Mouse (Mus musculus) hindbrain, embryonic 14.5 days (tissue): ENCODE measurements around the gene Rasgef1b. TPM values are rescaled to one million over a fixed set of nuclear protein-coding genes. Genes with fewer than 3 reads are reported as not detected.

ENCODE experiments used
- ATAC-seq: fragments of 200-750 bp; cut with Nextera tagmentation; 2 replicates; pipeline ENCODE4 v1.8.0; 2017; ENCODE audit warnings: moderate number of reproducible peaks, mild to moderate bottlenecking, moderate TSS enrichment, moderate library complexity; ENCODE audit not compliant: low FRiP score
- DNase-seq: peaks from one replicate; pipeline ENCODE4 v3.0.0-alpha.2; 2015; ENCODE audit warnings: low spot score
- H3K27ac ChIP-seq: fragments of 300-500 bp; sonication (generic); 2 replicates; pipeline ENCODE4 v1.5.1; 2014; ENCODE audit warnings: mild to moderate bottlenecking, moderate library complexity
- H3K27me3 ChIP-seq: fragments of 300-500 bp; sonication (generic); 2 replicates; pipeline ENCODE4 v1.6.1; 2014; ENCODE audit warnings: mild to moderate bottlenecking, low read length, mixed read lengths; ENCODE audit not compliant: control insufficient read depth, insufficient read depth
- H3K36me3 ChIP-seq: fragments of 300-500 bp; sonication (generic); replicated peaks from 2 replicates; pipeline ENCODE4 v1.6.1; 2014; ENCODE audit not compliant: control insufficient read depth, insufficient read depth
- H3K4me1 ChIP-seq: fragments of 300-500 bp; sonication (generic); replicated peaks from 2 replicates; pipeline ENCODE4 v1.6.1; 2014; ENCODE audit warnings: antibody characterized with exemption, low read length, mixed read lengths; ENCODE audit not compliant: control insufficient read depth, insufficient read depth
- H3K4me2 ChIP-seq: fragments of 300-500 bp; sonication (generic); replicated peaks from 2 replicates; pipeline ENCODE4 v1.6.1; 2014; ENCODE audit warnings: mild to moderate bottlenecking, moderate library complexity
- H3K4me3 ChIP-seq: fragments of 300-500 bp; sonication (generic); replicated peaks from 2 replicates; pipeline ENCODE4 v1.5.1; 2014; ENCODE audit warnings: mild to moderate bottlenecking, low read length
- H3K9ac ChIP-seq: fragments of 300-500 bp; sonication (generic); 2 replicates; pipeline ENCODE4 v1.6.1; 2014
- H3K9me3 ChIP-seq: fragments of 300-500 bp; sonication (generic); 2 replicates; pipeline ENCODE4 v1.6.1; 2016; ENCODE audit warnings: low read length; ENCODE audit not compliant: control insufficient read depth
- WGBS: fragments of 180-500 bp; shearing (Covaris S2); extraction: QIAGEN DNeasy Blood & Tissue Kit; methylation state at CpG from one replicate; pipeline ENCODE4 v1.1.7; 2014; 5-methylcytosine and 5-hydroxymethylcytosine counted together
- polyA plus RNA-seq: library from polyadenylated mRNA; unstranded; fragments of >200 nt; fragmentation: Nextera tagmentation; extraction: Ambion mirVana; gene quantifications from 2 replicates; pipeline ENCODE4 v1.2.1, GENCODE M21; 2014

The Rasgef1b gene
- polyA plus RNA-seq, 1 experiment from 2014 or later = 51.5 TPM

DNA sequence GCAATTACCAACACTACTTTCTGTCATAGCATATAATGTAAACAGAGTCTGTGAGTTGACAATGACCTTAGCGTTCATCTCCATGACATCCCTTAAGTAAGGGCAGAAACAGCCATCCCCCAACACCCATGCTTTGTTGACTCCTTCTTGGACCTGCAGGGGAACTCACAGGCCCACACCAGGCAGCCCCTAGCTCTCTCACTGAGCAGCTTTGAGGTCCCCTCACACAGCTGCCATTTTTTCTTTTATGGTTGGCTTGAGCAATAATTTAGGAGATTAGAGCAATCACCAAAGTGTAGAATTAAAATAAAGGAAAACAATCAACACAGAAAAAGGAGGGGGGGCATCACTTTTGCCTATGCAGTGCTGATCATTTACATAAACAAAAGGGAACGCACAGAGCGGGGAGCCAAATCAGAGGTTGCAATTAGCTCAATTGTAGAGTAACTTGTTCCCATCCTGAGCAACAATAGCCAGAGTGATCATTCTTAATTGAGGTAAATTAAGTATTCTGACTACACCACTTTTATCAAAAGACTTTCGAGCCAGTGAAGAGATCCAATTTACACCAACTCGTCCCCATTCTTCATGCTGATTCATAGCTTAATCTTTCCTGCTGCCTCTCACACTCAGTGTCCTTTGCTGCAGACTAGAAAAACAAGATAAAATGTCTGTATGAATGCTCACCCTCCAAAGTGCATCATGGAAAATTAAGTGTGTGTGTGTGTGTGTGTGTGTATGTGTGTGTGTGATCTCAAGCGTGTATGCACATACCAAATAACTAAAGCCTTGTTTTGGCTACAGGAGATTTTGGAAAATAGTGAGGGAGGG is 184.0 kb downstream of the Rasgef1b start:
- Histone ChIP-seq H3K27me3 (no peaks in the 10 kb centered on the region; the same call in 1 of the 2 replicates), H3K36me3 (no peaks in the 10 kb centered on the region), H3K27ac (no peak overlapping the region), H3K9me3 (no peaks in the 10 kb centered on the region), H3K4me1 (peaks cover 19% of the 10 kb centered on the region), H3K4me2 (no peak overlapping the region), H3K9ac (no peak overlapping the region), H3K4me3 (no peak overlapping the region)
- 52% methylated on average over 6 of the region's 6 CpGs for WGBS
- DNase-seq (no peak), ATAC-seq (no peak)

GRCm38 (mm10) chr5:99541999-99542765 is 186.7 kb downstream of the Rasgef1b start:
- 76% methylated on average over 2 of the region's 2 CpGs for WGBS
- no peak for ATAC-seq

DNA sequence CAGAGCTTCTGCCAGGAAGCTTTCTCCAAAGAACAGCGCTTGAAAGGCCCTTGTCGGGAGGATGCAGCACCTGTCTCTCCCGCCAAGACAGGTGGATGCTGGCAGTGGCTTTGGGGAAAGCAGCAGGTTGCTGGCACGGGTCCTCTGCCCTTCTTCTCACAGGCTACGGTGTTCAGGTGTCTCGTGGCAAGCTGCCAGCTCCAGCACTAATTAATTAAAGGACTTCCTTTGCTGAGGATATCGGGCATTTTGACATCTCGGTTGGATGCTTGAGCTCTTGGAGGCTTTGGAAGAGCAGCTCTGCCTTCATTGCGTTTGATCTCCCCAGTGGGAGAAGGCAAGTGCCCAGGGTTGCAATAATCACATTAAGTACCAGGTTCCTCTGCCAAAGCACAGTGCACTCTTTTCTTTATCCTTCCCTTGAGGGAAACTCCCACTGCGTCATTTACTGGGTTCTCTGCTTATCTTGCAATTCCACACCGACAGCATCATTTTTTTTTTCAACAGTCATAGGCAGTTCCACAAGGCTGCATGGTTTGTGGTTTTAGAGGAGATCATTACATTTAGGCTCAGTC is 187.5 kb downstream of the Rasgef1b start:
- WGBS = 37% methylated on average over 11 of the region's 11 CpGs
- H3K9me3 ChIP-seq = no peaks in the 10 kb centered on the region
- H3K4me2 ChIP-seq = no peak overlapping the region
- DNase-seq (peak; percentile 43), ATAC-seq (no peak)
- no peaks in the 10 kb centered on the region for H3K27me3 ChIP-seq
- H3K36me3 ChIP-seq = no peaks in the 10 kb centered on the region
- no peak overlapping the region for H3K9ac ChIP-seq
- no peak overlapping the region for H3K27ac ChIP-seq
- H3K4me1 ChIP-seq = peaks cover 19% of the 10 kb centered on the region
- H3K4me3 ChIP-seq = no peak overlapping the region

More at GRCm38 (mm10) chr5:99541999-99542765, 186.7 kb downstream of the Rasgef1b start:
- H3K27me3 ChIP-seq = no peaks in the 10 kb centered on the region
- H3K9ac ChIP-seq = no peak overlapping the region
- H3K27ac ChIP-seq = no peak overlapping the region
- no peak overlapping the region for H3K4me3 ChIP-seq
- no peaks in the 10 kb centered on the region for H3K36me3 ChIP-seq
- peaks cover 19% of the 10 kb centered on the region for H3K4me1 ChIP-seq
- no peak overlapping the region for H3K4me2 ChIP-seq
- no peak for DNase-seq
- H3K9me3 ChIP-seq = no peaks in the 10 kb centered on the region

GRCm38 (mm10) chr5:99533416-99533815 is 195.4 kb downstream of the Rasgef1b start:
- Histone ChIP-seq H3K27ac (no peak overlapping the region), H3K4me2 (no peak overlapping the region), H3K9me3 (no peaks in the 10 kb centered on the region), H3K9ac (no peak overlapping the region), H3K4me3 (no peak overlapping the region), H3K4me1 (no peaks in the 10 kb centered on the region), H3K36me3 (no peaks in the 10 kb centered on the region), H3K27me3 (no peaks in the 10 kb centered on the region)
- 59% methylated on average over 7 of the region's 7 CpGs for WGBS
- ATAC-seq (no peak), DNase-seq (no peak)

DNA sequence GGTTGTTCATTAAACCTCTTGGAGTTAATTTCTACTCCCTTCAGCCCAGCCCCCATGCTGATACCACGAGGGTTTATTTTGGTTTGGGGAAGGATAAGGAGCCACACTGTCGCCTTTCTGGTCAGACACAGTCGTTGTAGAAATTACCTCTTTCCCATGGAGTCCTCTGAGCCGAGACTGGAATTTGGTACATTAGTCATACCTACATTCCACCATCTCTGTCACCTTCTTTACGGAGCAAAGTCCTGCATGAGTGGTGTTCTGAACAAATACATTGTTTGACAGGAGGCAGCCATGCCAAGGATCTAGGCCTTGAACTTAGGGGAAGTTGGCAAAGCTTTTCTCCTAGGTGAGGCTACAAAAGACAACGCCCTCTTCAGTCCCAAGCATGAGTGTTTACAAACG is 202.1 kb downstream of the Rasgef1b start:
- H3K4me2 ChIP-seq = no peak overlapping the region
- ATAC-seq = no peak
- H3K9me3 ChIP-seq = no peaks in the 10 kb centered on the region
- DNase-seq = no peak
- no peaks in the 10 kb centered on the region for H3K27me3 ChIP-seq
- 84% methylated on average over 7 of the region's 7 CpGs for WGBS
- H3K4me1 ChIP-seq = no peaks in the 10 kb centered on the region; the same call in 1 of the 2 replicates
- no peak overlapping the region for H3K4me3 ChIP-seq
- H3K9ac ChIP-seq = no peak overlapping the region
- H3K36me3 ChIP-seq = no peaks in the 10 kb centered on the region
- H3K27ac ChIP-seq = no peak overlapping the region

DNA sequence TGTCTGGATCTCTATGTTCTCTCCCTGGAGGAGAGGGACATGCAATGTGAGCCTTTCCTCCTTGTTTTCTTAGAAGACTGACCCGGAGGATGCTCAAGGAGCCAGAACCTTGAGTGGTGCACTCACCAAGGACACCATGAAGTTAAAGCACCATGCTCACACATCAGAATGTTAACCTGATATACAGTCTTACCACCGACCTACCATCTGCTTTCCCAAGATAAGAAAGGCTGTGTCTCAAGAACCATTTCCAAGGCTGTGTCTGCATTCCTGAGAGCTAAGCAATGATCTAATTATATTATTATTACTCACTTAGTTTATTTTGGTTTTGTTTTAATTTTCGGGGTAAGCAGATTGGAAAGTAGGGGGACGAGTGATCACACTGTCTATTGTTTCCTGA is 203.2 kb downstream of the Rasgef1b start:
- H3K4me1 ChIP-seq = peaks cover 11% of the 10 kb centered on the region
- H3K4me2 ChIP-seq = no peak overlapping the region
- H3K27me3 ChIP-seq = no peaks in the 10 kb centered on the region
- DNase-seq (no peak), ATAC-seq (no peak)
- H3K9me3 ChIP-seq = no peaks in the 10 kb centered on the region
- no peak overlapping the region for H3K4me3 ChIP-seq
- no peak overlapping the region for H3K9ac ChIP-seq
- H3K27ac ChIP-seq = no peak overlapping the region
- WGBS = 90% methylated on average over 4 of the region's 4 CpGs
- H3K36me3 ChIP-seq = no peaks in the 10 kb centered on the region

GRCm38 (mm10) chr5:99522571-99523269 is 206.1 kb downstream of the Rasgef1b start:
- Histone ChIP-seq H3K4me1 (peaks cover 19% of the 10 kb centered on the region), H3K36me3 (no peaks in the 10 kb centered on the region), H3K9me3 (no peaks in the 10 kb centered on the region), H3K4me2 (no peak overlapping the region), H3K9ac (no peak overlapping the region), H3K27ac (no peak overlapping the region), H3K4me3 (no peak overlapping the region), H3K27me3 (no peaks in the 10 kb centered on the region)
- ATAC-seq (no peak), DNase-seq (no peak)
- WGBS = 41% methylated on average over 8 of the region's 8 CpGs

- Histone ChIP-seq H3K36me3 (no peaks in the 10 kb centered on the region), H3K4me1 (peaks cover 19% of the 10 kb centered on the region), H3K27ac (no peak overlapping the region), H3K9me3 (no peaks in the 10 kb centered on the region), H3K27me3 (no peaks in the 10 kb centered on the region), H3K9ac (no peak overlapping the region), H3K4me3 (no peak overlapping the region), H3K4me2 (no peak overlapping the region)
- DNase-seq (no peak), ATAC-seq (no peak)
- WGBS = 59% methylated on average over 4 of the region's 4 CpGs
Measured at GRCm38 (mm10) chr5:99521411-99521810, 207.5 kb downstream of the Rasgef1b start.

DNA sequence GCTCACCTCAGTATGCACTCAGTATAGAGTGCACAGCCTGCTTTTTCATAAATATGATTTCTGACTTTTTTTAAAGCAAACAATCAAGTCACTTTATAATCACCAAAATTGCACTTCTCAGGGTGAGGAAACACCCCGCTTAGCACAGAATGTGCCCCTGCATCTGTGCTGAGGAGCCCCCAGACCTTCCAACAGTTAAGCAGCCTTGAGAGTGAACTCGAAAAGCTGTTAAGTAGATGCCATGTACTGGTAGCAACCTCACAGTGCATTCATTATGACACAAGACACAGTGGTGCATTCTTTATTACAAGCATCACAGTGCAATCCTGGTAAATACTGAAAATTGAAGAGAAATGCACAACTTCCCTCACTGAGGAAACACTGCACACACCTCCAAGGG is 209.3 kb downstream of the Rasgef1b start:
- H3K4me1 ChIP-seq = peaks cover 19% of the 10 kb centered on the region
- H3K4me3 ChIP-seq = no peak overlapping the region
- no peaks in the 10 kb centered on the region for H3K36me3 ChIP-seq
- WGBS = 77% methylated on average over 2 of the region's 2 CpGs
- DNase-seq (no peak), ATAC-seq (no peak)
- H3K27me3 ChIP-seq = no peaks in the 10 kb centered on the region
- H3K4me2 ChIP-seq = no peak overlapping the region
- H3K9me3 ChIP-seq = no peaks in the 10 kb centered on the region
- no peak overlapping the region for H3K9ac ChIP-seq
- no peak overlapping the region for H3K27ac ChIP-seq
